Mouse (Mus musculus) urinary bladder, postnatal 25 days (tissue): ENCODE data around the gene Tbc1d17.
A peak's percentile ranks its signal among the peaks of the same experiment; 100 is the strongest.

Source experiments
- DNase-seq: peaks from one replicate; pipeline ENCODE4 v3.0.0; 2022; ENCODE audit warnings: low spot score

Tbc1d17 gene

GRCm38 (mm10) chr7:44868919-44869696 lies 20.2 kb upstream of the Tbc1d17 start:
- DNase-seq = peak; percentile 62

- no peak for DNase-seq
Measured at GRCm38 (mm10) chr7:44868465-44868864, 19.6 kb upstream of the Tbc1d17 start.

GRCm38 (mm10) chr7:44867802-44868201 lies 18.9 kb upstream of the Tbc1d17 start:
- DNase-seq = no peak

GRCm38 (mm10) chr7:44867010-44867702 lies 18.3 kb upstream of the Tbc1d17 start:
- no peak for DNase-seq

GRCm38 (mm10) chr7:44866276-44867009 lies 17.6 kb upstream of the Tbc1d17 start:
- no peak for DNase-seq

- no peak for DNase-seq
Measured at GRCm38 (mm10) chr7:44864595-44865542, 16.0 kb upstream of the Tbc1d17 start.

GRCm38 (mm10) chr7:44863982-44864494 lies 15.2 kb upstream of the Tbc1d17 start:
- no peak for DNase-seq

- DNase-seq = no peak
Measured at GRCm38 (mm10) chr7:44863210-44863609, 14.3 kb upstream of the Tbc1d17 start.

- DNase-seq = no peak
Measured at GRCm38 (mm10) chr7:44862434-44862833, 13.6 kb upstream of the Tbc1d17 start.

- DNase-seq = no peak
Measured at GRCm38 (mm10) chr7:44861429-44861816, 12.5 kb upstream of the Tbc1d17 start.

- peak; percentile 76 for DNase-seq
Measured at GRCm38 (mm10) chr7:44860576-44861428, 11.9 kb upstream of the Tbc1d17 start.

- no peak for DNase-seq
Measured at GRCm38 (mm10) chr7:44859896-44860295, 11.0 kb upstream of the Tbc1d17 start.

GRCm38 (mm10) chr7:44857905-44858304 lies 9.0 kb upstream of the Tbc1d17 start:
- no peak for DNase-seq

- peak; percentile 77 for DNase-seq
Measured at GRCm38 (mm10) chr7:44857042-44857552, 8.2 kb upstream of the Tbc1d17 start, which contains the start of gene Pnkp. Gene Pnkp, plus strand, starts transcription at chr7:44857139.

GRCm38 (mm10) chr7:44856265-44856916 lies 7.5 kb upstream of the Tbc1d17 start:
- DNase-seq = no peak

- DNase-seq = no peak
Measured at GRCm38 (mm10) chr7:44855036-44855435, 6.2 kb upstream of the Tbc1d17 start.

- DNase-seq = peak; percentile 72
Measured at GRCm38 (mm10) chr7:44854356-44855031, 5.6 kb upstream of the Tbc1d17 start.

GRCm38 (mm10) chr7:44853596-44854355 lies 4.9 kb upstream of the Tbc1d17 start:
- no peak for DNase-seq
